Mouse (Mus musculus): ENCODE data around the gene 2610028H24Rik. TPM values are rescaled to one million over a fixed set of nuclear protein-coding genes. Genes with fewer than 3 reads are reported as not detected.

2610028H24Rik gene
- under 1 TPM in 1 of 2 experiments, not detected in 1; 0.22 TPM for total RNA-seq (2021)
- long read RNA-seq, experiment 1 = 0 reads
- long read RNA-seq, experiment 2 = 0 reads

DNA sequence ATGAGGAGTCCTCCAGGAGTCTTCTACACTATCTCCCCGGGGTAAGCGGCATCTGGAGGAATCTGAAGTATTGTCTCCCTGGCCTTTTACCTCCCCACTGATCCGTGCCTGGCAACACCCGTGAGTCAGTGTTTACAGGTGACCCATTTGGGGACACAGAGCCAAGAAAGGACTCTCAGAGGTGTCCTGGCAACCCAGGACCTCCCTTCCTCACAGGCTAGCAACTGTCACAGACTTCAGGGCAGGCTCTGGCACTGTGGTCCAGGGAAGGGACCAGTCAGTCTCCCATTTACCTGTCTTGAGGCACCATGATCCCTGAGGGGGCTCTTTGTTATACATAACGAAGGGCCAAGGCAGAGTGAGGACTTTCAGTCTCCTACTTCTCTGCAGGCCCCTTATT is at the start of gene 2610028H24Rik:
2610028H24Rik (plus strand) TSS at position 231 of the 400 bp plus-strand sequence.
- intact Hi-C loops (cut with DNase I) = no loop called here
- no peak for DNase-seq

DNA sequence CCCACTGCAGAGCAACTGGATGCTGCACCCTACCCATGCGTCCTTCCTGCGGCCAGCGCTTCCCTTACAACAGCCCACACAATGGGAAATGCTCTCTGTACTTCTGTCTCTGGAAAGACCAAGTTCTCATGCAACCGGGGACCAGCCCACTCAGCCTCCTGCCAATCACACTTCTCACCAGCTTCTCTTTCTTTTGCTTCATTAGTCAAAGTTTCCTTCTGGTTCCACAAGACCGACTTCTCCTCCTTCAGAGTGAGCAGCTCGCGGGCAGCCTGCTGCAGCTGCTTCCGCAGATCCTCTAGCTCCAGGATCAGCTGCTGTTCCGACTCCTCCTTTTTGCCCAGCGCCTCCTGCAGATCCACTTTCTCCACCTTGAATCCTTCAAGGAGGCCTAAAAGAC is 40.4 kb upstream of the 2610028H24Rik start:
- no peak for DNase-seq
- intact Hi-C loops (cut with DNase I) = no loop called here

DNA sequence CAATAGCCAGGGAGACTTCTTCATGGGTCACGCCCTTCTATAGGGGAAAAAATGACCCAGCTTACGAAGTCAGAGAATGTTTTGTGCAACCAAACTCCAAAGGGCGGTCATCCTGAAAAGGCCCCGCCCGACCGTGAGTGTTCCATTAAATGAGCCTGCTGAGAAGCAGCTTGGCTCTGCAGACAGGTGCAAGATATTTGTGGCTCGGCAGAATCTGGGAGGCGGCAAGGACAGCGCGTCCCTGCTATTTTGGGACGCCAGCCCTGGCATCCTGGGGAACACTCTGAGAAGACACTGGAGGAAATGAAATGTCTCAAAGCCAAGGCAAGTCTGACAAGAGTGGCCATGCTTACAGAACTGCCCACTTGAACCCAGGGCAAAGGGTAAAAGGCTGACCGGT is 32.1 kb upstream of the 2610028H24Rik start:
- intact Hi-C loops (cut with DNase I) = no loop called here
- DNase-seq = peak; percentile 51 to 69

DNA sequence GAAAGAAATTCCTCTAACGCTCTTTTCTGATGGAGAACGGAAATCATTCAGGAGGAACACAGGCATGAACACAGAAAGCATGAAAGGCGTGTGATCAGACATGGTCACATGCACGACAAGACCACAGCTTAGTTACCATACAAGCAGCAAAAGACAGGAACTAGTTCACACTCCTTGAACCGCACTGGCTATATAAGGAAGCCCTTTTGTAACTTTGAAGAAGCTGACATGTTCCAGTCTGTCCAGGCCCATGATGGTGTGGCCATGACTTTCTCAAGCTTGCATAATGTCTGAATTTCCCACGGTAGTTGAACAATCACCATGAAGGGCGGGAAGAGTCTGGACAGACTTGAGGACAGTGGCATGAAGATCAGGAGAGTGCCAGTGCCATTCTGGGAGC is 23.2 kb upstream of the 2610028H24Rik start:
- no peak for DNase-seq
- intact Hi-C loops (cut with DNase I) = loop anchor here (5.0 kb wide), 1 partner anchor 43 kb away; no protein-coding TSS in a partner anchor

DNA sequence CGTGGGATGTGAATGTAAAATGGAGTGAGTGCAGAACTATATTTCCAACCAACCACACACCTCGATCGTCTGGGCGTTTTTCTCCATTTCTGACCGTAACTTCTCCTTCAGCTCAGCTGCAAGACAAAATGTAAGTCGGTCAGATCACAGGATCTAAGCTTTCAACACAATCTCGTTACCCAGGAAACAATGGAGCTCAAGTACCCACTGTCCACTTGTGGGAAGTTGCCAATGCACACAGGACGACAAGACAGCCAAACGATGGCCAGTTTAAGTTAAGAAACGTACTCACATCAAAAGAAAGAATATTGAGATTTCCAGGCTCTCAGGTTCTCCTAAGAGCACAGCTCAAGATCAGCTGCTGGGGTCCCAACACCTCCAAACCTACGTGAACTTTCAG is 15.0 kb upstream of the 2610028H24Rik start:
- intact Hi-C loops (cut with DNase I) = no loop called here
- DNase-seq = no peak

DNA sequence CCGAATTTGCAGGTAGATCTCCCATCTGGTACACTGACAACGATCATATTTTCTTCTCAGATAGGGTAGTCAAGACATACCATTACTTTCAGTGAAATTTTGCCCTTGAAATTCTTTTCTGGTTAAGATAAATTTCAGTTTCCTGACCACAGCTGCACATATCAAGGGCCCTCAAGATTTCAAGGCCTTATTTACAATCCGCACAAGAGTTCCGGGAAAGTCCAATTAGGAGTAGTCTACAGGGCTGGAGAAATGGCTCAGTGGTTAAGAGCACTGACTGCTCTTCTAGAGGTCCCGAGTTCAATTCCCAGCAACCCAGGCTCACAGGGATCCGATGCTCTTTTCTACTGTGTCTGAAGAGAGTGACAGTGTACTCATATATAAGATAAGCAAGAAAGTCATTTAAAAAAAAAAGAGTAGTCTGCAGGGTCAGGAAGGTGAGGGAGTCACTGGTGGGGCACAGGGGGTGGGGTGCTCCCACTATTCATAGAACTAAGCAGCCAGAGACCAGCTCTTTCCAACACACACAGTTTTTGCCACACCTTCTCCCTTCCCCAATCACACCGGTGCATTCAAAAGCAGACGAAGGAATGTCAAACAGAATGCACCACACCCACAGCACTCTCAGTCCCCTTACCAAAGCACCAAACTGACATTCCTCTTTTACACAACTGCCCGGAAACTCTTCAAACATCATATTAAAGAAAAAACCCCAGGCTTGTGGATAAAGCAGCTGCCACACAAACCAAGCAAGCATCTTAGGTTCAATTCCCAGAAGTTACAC is 9.6 kb upstream of the 2610028H24Rik start:
- intact Hi-C loops (cut with DNase I) = no loop called here

DNA sequence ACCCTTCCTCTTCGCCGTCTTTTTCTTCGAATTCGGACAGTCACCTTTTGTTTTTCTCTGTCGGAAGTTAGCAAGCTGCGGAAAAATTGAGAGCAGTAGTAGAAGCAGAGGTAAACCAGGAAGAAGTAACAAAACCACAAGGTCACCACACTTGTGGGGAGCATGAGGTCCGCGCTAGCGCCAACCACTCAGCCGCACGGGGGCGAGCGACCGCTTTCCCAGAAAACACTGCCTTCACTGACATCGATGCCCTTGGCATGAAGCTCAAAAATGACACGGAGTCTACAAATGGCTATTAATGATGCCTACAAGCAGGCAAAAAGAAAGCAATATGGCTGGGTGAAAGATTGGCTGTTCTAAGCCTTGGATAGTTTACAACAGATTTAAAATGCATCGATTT is 8.6 kb upstream of the 2610028H24Rik start, which contains the start of gene AC141477.1:
AC141477.1 (minus strand) TSS at position 164 of the 400 bp plus-strand sequence.
- intact Hi-C loops (cut with DNase I) = no loop called here
- DNase-seq = no peak

More for the DNA sequence above, 9.6 kb upstream of the 2610028H24Rik start:
- no peak for DNase-seq

DNA sequence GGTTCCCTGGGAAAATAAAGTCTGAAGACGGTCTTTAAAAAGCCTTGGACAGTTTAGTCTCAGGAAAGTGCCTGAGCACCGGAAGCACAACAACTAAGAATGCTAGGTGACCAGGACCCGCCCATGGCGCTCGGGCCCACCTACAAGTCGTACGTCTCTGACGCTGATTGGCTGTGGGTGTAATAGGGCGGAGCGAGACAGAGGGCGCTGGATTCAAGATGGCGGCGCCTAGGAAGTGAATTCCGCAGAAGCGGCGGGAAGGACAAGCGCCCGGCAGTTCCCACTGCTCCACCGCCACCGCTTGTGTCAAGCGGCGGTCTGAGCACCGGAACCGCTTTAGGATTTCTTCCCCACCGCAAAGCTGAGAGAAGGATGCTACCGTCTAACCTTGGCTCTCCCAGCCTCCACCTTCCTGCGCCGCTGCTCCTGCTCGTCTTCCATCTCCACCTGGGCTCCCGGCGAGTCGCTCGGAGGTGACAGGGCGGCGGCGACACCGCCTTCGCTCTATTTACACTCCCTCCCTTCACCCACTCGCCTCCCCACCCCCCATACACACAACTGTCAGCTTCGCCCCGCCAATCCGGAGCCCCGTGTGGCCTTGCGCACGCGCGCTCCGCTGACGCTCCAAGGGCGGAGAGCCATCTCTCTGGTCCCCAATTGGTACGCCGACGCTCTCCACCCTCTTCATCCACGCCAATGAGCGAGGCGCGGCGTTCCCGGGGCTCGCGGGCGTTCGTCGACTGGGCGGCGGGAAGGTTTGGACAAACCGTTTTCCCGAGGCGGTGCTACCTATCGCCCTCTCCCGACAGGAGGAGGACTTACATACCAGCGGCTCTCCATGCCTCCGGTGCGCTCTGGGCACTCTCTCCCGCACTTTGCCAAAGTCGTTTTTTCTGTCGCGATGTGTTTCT is 6.4 kb upstream of the 2610028H24Rik start, which contains the start of gene Pcnt:
Pcnt (minus strand) TSS at position 609 of the 911 bp plus-strand sequence.
- peak; percentile 96 to 98 for DNase-seq
- intact Hi-C loops (cut with DNase I) = no loop called here

DNA sequence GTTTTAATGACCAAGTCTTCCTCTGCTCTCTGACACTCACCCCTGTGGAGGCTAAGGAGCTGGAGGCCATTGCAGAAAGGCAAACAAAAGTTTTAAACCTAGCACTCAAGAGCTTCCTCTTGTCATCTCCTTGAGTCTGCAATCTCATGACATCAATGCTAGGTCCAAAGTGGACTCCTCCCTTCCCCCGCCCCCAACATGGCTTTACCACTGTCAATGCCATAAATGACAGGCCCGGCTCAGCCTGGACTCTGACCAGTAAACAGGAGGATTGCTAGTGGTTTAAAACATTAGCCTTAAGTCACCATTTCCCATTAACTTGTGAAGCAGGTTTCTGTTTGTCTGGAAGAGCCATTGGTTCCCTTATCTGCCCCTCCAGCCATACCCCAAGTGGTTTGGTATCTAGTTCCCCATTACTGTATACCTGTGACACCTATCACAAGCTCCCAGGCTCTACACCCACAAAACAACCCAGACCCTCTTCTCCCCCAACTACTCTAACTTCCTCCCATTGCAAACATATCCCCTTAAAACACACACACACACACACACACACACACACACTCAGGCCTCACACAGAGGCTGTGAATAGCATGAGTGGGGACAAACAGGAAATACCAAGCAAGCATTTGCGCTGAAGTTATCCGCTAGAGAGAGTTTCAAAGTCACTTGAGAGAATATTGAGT is 2.7 kb upstream of the 2610028H24Rik start:
- intact Hi-C loops (cut with DNase I) = no loop called here
- DNase-seq = no peak

DNA sequence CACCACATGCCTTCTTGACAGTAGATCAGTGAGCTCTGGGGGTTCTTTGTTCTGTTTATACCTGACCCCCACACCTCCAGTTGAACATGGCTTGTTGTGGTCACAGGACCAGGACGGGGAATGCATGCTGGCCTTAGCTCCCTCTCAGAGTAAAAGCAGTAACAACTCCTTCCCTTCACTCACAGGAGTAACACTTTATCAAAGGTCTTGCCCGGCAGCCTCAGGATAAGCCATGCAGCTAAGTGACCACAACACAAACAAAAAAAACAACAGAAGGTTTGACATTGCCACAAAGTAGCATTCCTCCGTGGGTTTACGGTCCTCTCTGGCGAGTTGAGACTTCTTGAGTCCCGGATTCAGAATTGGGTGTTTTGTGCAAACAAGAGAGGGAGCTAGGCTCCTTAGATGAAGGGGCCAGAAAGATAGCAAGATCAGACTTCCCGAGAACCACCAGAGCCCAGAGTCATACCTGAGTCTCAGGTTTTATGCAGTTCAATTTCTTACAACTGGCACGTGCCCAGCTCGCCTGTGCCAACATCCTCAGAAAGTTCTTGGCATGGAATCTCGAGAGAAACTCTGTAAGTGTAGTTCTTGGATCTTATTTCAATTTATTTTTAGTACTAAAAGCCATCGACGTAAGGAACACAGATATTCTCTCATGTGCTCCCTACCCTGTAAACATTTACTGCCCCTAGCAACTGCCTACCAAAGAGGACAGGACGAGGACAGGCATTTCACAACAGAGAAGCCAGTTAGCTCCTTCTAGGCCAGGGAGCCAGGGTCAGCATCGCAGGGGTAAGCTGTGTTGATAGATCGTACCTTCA is 1.3 kb upstream of the 2610028H24Rik start:
- DNase-seq = peak in 1 of 2 experiments; percentile 26
- intact Hi-C loops (cut with DNase I) = no loop called here

DNA sequence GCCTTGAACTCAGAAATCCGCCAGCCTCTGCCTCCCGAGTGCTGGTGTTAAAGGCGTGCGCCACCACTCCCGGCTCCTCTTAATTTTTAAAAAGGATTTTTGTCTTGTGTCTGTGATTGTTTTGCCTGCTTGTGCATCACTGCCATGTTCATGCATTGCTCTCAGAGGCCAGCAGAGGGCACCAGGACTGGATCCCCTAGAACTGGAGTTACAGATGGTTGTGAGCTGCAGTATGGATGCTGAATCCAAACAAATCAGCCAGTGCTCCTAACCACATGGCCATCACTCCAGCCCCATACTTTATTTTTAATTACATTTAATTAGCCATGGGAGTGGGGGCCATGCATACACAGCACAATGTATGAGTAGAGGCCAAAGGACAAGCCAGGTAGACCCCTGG is 6.4 kb downstream of the 2610028H24Rik start:
- peak in 1 of 2 experiments; percentile 24 for DNase-seq
- intact Hi-C loops (cut with DNase I) = loop anchor here (5.0 kb wide), 1 partner anchor 282 kb away; no protein-coding TSS in a partner anchor

DNA sequence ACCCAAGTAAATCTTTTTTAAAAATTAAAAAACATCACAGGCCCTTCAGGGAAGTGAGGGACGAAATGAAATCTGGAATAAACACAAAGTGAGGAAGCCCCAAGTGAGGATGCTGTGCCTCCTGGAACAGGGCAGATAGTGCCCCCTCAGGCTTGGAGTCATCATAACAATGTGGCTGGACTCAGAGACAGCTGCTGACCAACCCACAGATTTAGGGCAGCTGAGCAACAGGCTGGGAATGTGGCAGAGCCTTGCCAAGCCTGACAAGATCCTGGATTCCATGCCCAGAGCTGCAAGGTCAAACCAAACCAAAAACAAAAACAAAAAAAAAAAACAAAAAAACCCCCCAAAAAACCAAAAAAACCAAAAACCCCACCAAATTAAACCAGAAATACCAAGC is 12.4 kb downstream of the 2610028H24Rik start:
- intact Hi-C loops (cut with DNase I) = no loop called here

DNA sequence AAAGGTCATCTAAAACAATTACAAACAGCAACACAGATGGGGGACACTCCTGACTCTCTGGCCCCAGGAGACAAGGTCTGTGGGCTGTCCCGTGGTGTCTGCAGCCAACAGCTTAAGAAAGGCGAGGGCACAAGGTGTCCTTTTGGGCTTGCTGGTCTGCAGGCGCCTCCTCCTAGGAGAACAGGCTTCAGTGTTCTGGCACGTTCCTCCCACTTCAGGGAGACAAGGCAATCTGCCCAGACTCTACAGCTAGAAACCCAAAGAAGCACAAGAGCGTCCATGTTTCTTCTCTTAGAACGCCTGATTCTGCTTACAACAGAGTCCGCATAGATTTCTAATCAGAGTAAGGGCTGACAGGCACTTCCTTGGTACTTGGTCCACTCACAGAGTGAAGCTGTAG is 13.4 kb downstream of the 2610028H24Rik start:
- intact Hi-C loops (cut with DNase I) = no loop called here

More for the DNA sequence above, 12.4 kb downstream of the 2610028H24Rik start:
- DNase-seq = no peak

DNA sequence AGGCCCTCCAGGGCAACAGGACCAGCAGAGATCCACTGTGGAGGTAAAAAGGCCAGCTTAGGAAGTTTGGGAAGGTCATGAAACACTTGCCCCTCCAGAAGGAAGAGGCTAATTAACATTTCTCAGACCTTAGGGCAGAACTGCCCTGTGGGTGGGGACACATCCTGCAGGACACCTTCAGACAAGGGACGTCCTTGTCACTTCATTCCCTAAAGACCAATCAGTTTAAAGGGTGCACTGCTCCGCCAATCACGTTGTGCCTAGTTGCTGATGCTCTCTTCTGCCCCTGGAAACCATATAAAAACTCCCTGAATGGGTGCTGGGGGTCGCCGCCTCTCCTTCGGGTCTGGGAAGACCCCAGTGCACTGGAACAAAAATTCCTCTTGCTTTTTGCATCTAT is 13.8 kb downstream of the 2610028H24Rik start:
- intact Hi-C loops (cut with DNase I) = no loop called here
- DNase-seq = no peak

More for the DNA sequence above, 13.4 kb downstream of the 2610028H24Rik start:
- DNase-seq = no peak

DNA sequence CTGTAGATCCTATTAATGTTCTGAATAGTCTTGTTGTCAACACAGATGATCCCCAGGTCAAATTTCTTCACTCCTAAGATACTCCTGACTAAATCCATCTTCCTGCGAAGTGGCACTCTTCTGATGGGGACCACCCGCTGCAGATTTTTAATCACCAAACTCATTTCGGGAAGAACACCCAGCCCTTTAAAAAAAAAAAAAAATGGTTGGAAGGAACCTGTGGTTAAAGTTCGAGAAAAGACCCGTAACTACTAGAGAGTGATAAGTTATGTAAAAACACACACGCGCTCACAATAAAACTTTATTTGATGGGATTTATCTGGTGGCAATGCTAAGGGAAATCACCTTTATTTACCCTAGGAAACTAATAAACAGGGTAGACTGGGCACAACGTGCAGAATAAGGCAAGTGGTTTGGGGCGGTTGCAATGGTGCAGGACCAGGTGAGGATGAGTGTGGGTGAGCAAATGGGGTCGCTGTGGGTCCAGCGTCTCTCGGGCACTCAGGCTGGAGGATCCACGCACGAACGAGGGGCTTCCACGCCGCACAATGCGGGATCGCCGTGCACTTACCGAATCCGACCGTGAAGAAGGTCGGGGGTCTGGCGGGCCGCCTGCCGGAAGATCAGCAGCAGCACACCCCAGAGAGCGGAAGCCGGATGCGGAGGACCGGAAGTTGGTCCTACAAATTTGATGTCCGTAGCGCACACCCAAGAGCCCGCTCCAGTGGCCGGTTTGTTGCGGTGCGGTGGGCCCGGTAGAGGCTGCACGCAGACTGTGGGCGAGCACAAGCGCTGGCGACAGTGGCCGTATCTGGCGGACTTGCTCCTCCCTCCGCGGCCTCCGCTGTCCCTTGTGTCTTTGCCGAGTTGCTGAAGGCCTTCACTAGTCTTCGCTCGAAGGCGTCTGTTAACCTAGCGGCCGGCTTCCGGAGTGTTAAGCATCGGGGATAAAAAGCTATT is 19.6 kb downstream of the 2610028H24Rik start, which contains the start of the genes Mcm3ap and Ybey:
Mcm3ap (plus strand) TSS at position 725 of the 960 bp plus-strand sequence.
Ybey (minus strand) TSS at position 912 of the 960 bp plus-strand sequence.
- intact Hi-C loops (cut with DNase I) = loop anchor here (5.0 kb wide), 1 partner anchor 154 kb away; the partner anchor contains the start of gene Col6a2
- DNase-seq = peak; percentile 82 to 87

DNA sequence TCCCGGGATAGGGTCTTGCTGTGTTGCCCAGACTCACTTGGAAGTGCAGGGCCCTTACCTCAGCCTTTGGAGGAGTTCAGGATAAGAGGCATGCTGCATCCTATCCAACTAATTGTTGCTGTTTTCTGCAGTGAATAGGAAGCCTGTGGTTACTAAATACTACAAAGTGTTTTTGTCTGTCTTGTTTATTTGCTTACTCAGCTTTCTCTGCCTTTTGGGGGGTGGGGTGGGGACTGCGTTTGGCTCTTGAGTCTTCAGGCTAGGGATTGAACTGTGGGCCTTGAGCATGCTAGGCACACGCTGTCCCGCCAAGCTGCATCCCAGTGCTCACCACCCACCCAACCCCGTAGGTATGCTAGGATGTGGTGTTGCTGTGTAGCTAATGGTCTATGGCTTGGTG is 24.9 kb downstream of the 2610028H24Rik start:
- DNase-seq = no peak
- intact Hi-C loops (cut with DNase I) = no loop called here

DNA sequence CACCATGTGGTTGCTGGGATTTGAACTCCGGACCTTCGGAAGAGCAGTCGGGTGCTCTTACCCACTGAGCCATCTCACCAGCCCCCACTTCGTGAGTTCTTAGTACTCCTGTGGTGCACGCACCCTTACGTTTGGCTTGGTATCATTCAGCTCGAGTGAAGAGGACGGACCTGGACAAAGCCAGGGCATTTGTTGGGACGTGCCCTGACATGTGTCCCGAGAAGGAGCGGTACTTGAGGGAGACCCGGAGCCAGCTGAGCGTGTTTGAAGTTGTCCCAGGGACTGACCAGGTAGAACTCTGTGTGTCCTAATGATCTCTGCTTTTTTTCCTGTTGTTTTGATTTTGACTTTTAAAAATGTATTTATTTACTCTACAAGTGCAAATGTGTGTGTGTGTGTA is 32.0 kb downstream of the 2610028H24Rik start:
- DNase-seq = no peak
- intact Hi-C loops (cut with DNase I) = no loop called here

DNA sequence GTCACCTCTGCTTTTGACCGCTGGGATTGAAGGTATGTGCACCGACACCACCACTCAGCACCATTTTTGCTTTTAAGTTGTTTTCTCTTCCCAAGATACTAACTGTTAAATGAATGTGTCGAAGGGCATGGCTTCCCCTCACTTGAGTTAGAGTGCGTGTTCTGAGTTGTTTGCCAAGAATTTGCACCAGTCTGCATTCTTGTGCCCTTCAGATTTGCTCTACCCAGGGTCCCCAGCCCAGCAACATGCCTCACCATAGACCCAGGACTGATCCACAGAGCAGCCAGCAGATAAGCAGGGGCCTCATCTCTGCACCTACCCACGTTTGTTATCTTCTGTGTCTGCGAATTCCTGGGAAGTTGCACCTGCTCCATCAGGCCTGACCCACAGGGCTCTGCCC is 32.6 kb downstream of the 2610028H24Rik start:
- DNase-seq = no peak
- intact Hi-C loops (cut with DNase I) = no loop called here

Data from gastrocnemius, postnatal 36 days (tissue).